Mouse (Mus musculus) NIH3T3 (cell line): ENCODE measurements at regions not wholly inside any gene's neighbourhood (a gene's known extent, or its start where the extent isn't known, plus 50 kb on each side); places are given as distances from the start of the nearest gene placed in this dataset.
A peak's percentile ranks its signal among the peaks of the same experiment; 100 is the strongest.
"Not testable (repeated sequence)": the region's sequence is repeated elsewhere in the genome, so short reads cannot be mapped to it uniquely, and the experiment has no call there.

Experiments used
- DNase-seq: peaks from one replicate; pipeline ENCODE4 v3.0.0-alpha.2; 2012; ENCODE audit warnings: low read depth

GRCm38 (mm10) chr2:147307488-147308386 lies 54.0 kb upstream of the Pax1 start:
- peak; percentile 81 for DNase-seq

GRCm38 (mm10) chr2:147306728-147307127 lies 55.0 kb upstream of the Pax1 start:
- DNase-seq, result no peak

- DNase-seq, result peak; percentile 39
These were observed 56.5 kb upstream of the Pax1 start for GRCm38 (mm10) chr2:147305262-147305661.

- no peak for DNase-seq
These were observed 61.2 kb upstream of the Pax1 start for GRCm38 (mm10) chr2:147300503-147300902.

GRCm38 (mm10) chr2:147299359-147299758 lies 62.4 kb upstream of the Pax1 start:
- peak; percentile 6 for DNase-seq

- peak; percentile 34 for DNase-seq
These were observed 63.2 kb upstream of the Pax1 start for GRCm38 (mm10) chr2:147298499-147298896.

- no peak for DNase-seq
These were observed 63.7 kb upstream of the Pax1 start for GRCm38 (mm10) chr2:147297876-147298498.

GRCm38 (mm10) chr2:147294926-147295325 lies 66.8 kb upstream of the Pax1 start:
- not testable (repeated sequence) for DNase-seq

- DNase-seq, result no peak
These were observed 68.4 kb upstream of the Pax1 start for GRCm38 (mm10) chr2:147293294-147293688.

GRCm38 (mm10) chr2:147292387-147293293 lies 69.1 kb upstream of the Pax1 start:
- no peak for DNase-seq

GRCm38 (mm10) chr2:147283390-147283789 lies 78.3 kb upstream of the Pax1 start:
- DNase-seq, result no peak

- no peak for DNase-seq
These were observed 83.6 kb upstream of the Nkx2-2 start for GRCm38 (mm10) chr2:147277636-147278035.

GRCm38 (mm10) chr2:147269171-147269570 lies 75.1 kb upstream of the Nkx2-2 start:
- DNase-seq, result no peak

- no peak for DNase-seq
These were observed 73.9 kb upstream of the Nkx2-2 start for GRCm38 (mm10) chr2:147267901-147268300.

GRCm38 (mm10) chr2:147267257-147267656 lies 73.2 kb upstream of the Nkx2-2 start:
- no peak for DNase-seq

- DNase-seq, result peak; percentile 62
These were observed 62.7 kb upstream of the Nkx2-2 start for GRCm38 (mm10) chr2:147256696-147257095.

GRCm38 (mm10) chr2:147254944-147255343 lies 60.9 kb upstream of the Nkx2-2 start:
- no peak for DNase-seq

- DNase-seq, result no peak
These were observed 60.1 kb upstream of the Nkx2-2 start for GRCm38 (mm10) chr2:147254137-147254536.

GRCm38 (mm10) chr2:147247981-147248514 lies 54.0 kb upstream of the Nkx2-2 start:
- no peak for DNase-seq

GRCm38 (mm10) chr2:147247238-147247637 lies 53.2 kb upstream of the Nkx2-2 start:
- no peak for DNase-seq

- DNase-seq, result no peak
These were observed 50.4 kb upstream of the Nkx2-2 start for GRCm38 (mm10) chr2:147244406-147244805.
